Mouse (Mus musculus) forebrain, postnatal 0 days (tissue): ENCODE results near the gene Nhsl1. TPM values are rescaled to one million over a fixed set of nuclear protein-coding genes. Genes with fewer than 3 reads are reported as not detected.

Experiments used
- ATAC-seq: fragments of 200-750 bp; cut with Nextera tagmentation; 2 replicates; pipeline ENCODE4 v1.8.0; 2017; ENCODE audit warnings: mild to moderate bottlenecking, moderate library complexity
- DNase-seq: peaks from one replicate; pipeline ENCODE4 v3.0.0-alpha.2; 2015
- H3K27ac ChIP-seq: fragments of 300-500 bp; sonication (generic); 2 replicates; pipeline ENCODE4 v1.5.1; 2014; ENCODE audit warnings: low read depth, mild to moderate bottlenecking, antibody characterized with exemption, low read length, moderate library complexity, mixed read lengths
- H3K27me3 ChIP-seq: fragments of 300-500 bp; sonication (generic); 2 replicates; pipeline ENCODE4 v1.6.1; 2014; ENCODE audit warnings: mild to moderate bottlenecking, low read length, mixed read lengths; ENCODE audit not compliant: insufficient read depth
- H3K36me3 ChIP-seq: fragments of 300-500 bp; sonication (generic); 2 replicates; pipeline ENCODE4 v1.6.1; 2014; ENCODE audit warnings: mild to moderate bottlenecking, moderate library complexity; ENCODE audit not compliant: insufficient read depth
- H3K4me1 ChIP-seq: fragments of 300-500 bp; sonication (generic); 2 replicates; pipeline ENCODE4 v1.6.1; 2014; ENCODE audit warnings: antibody characterized with exemption; ENCODE audit not compliant: insufficient read depth
- H3K4me2 ChIP-seq: fragments of 300-500 bp; sonication (generic); 2 replicates; pipeline ENCODE4 v1.6.1; 2014; ENCODE audit warnings: low read depth, mild to moderate bottlenecking, moderate library complexity
- H3K4me3 ChIP-seq: fragments of 300-500 bp; sonication (generic); 2 replicates; pipeline ENCODE4 v1.5.1; 2014; ENCODE audit warnings: low read depth, low read length, mixed read lengths
- H3K9ac ChIP-seq: fragments of 300-500 bp; sonication (generic); 2 replicates; pipeline ENCODE4 v1.6.1; 2014; ENCODE audit warnings: mild to moderate bottlenecking
- H3K9me3 ChIP-seq: fragments of 300-500 bp; sonication (generic); 2 replicates; pipeline ENCODE4 v1.6.1; 2016; ENCODE audit warnings: low read length
- CTCF ChIP-seq: sonication (generic); IDR thresholded peaks from 2 replicates; pipeline ENCODE4 v1.5.1; 2016; ENCODE audit warnings: antibody characterized with exemption, control low read depth, low read depth
- WGBS: fragments of 180-500 bp; shearing (Covaris S2); extraction: QIAGEN DNeasy Blood & Tissue Kit; methylation state at CpG from one replicate; pipeline ENCODE4 v1.1.7; 2014; 5-methylcytosine and 5-hydroxymethylcytosine counted together
- polyA plus RNA-seq: library from polyadenylated mRNA; unstranded; fragments of >200 nt; fragmentation: Nextera tagmentation; extraction: Ambion mirVana; gene quantifications from 2 replicates; pipeline ENCODE4 v1.2.1, GENCODE M21; 2015
- total RNA-seq: library from RNA; depleted of rRNA; stranded (reverse); fragments of >200 nt; gene quantifications from 2 replicates; pipeline ENCODE4 v1.2.3, GENCODE M21; 2014

Gene Nhsl1
- total and polyA plus RNA-seq, 2 experiments from 2014 or later = 8.9 to 22.0 TPM

- no peaks in the 10 kb centered on the region for H3K4me1 ChIP-seq
- no peak overlapping the region for H3K9ac ChIP-seq
- H3K27ac ChIP-seq = no peak overlapping the region
- DNase-seq (peak; percentile 15), ATAC-seq (peak; percentile 44)
- no peaks in the 10 kb centered on the region for H3K9me3 ChIP-seq
- TF ChIP-seq CTCF = no peak
- no peaks in the 10 kb centered on the region for H3K27me3 ChIP-seq
- 26% methylated on average over 3 of the region's 3 CpGs for WGBS
- no peak overlapping the region for H3K4me2 ChIP-seq
- no peak overlapping the region for H3K4me3 ChIP-seq
- H3K36me3 ChIP-seq = no peaks in the 10 kb centered on the region
These were observed 56.5 kb downstream of the Nhsl1 start for GRCm38 (mm10) chr10:18375301-18375700.

GRCm38 (mm10) chr10:18384766-18385165, 66.0 kb downstream of the Nhsl1 start:
- ATAC-seq (no peak), DNase-seq (no peak)
- Histone ChIP-seq H3K4me1 (no peaks in the 10 kb centered on the region; the same call in 1 of the 2 replicates), H3K9me3 (no peaks in the 10 kb centered on the region), H3K36me3 (no peaks in the 10 kb centered on the region), H3K9ac (no peak overlapping the region), H3K4me3 (no peak overlapping the region), H3K27ac (no peak overlapping the region), H3K4me2 (no peak overlapping the region), H3K27me3 (no peaks in the 10 kb centered on the region)
- 74% methylated on average over 2 of the region's 2 CpGs for WGBS
- TF ChIP-seq CTCF = no peak

DNA sequence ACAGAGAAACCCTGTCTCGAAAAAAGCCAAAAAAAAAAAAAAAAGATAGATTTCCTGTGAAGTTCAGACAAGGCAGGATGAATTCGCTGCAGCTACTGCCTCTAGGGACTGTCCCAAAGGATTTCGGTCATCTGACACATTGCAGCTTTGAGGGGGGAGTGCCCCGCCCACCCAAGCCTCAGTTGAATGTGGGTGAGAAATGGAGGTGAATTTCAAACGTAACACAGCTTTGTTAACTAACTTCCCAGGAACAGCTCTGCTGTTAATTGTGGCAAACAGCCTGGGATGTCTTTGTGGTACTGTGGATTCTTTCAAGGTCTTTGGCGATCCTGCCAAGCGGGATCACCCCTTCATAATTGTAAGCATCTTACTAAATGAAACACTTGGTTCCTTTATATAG, 67.4 kb downstream of the Nhsl1 start:
- H3K27ac ChIP-seq = no peak overlapping the region
- no peaks in the 10 kb centered on the region; the same call in none of the 2 replicates for H3K4me1 ChIP-seq
- H3K4me2 ChIP-seq = no peak overlapping the region
- H3K9ac ChIP-seq = no peak overlapping the region
- H3K4me3 ChIP-seq = no peak overlapping the region
- no peaks in the 10 kb centered on the region for H3K9me3 ChIP-seq
- no peaks in the 10 kb centered on the region for H3K27me3 ChIP-seq
- no peak for TF ChIP-seq CTCF
- no peak for ATAC-seq
- 33% methylated on average over 7 of the region's 7 CpGs for WGBS
- no peaks in the 10 kb centered on the region for H3K36me3 ChIP-seq
- no peak for DNase-seq

DNA sequence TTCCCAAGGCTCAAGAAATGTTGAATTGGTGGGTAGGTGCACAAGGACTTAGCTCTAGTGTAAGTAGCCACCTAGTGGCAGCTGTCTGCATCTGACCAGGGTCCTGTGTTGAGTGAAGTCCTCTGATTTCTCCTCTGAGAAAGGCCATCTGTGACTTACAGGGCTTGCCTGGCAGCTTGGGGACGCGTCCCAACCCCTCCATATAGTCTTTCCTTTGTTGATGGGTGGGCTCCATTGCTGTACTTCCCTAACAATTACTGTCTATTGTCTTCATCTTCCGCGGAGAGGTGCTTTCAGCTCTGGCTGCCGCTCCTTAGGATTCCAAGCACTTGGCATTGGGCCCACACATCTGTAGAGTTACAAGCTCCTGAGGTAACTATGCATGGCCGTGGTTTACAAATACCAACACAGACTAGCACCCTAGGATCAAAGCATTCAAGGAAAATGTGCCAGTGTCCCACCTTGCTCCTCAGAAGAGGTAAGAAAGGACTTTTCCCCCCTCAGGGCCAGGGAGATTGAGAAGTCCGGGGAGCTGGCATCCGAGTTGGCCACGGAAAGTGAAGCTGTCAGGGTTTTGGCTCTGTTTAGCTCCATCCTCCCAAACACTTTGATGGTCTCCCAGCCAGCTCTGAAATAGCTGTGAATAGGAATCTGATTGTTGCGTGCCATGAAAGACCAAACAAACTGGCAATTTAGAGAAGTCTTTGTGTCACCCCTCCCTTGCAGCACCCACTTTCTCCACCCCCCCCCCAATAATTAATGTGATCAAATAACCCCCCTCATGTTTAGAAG, 70.2 kb downstream of the Nhsl1 start:
- peak; percentile 79 for DNase-seq
- H3K4me3 ChIP-seq = no peak overlapping the region
- TF ChIP-seq CTCF = peak; percentile 74
- no peak overlapping the region for H3K27ac ChIP-seq
- H3K36me3 ChIP-seq = no peaks in the 10 kb centered on the region
- ATAC-seq = peak; percentile 80
- H3K9me3 ChIP-seq = no peaks in the 10 kb centered on the region
- H3K9ac ChIP-seq = no peak overlapping the region
- WGBS = 15% methylated on average over 10 of the region's 10 CpGs
- H3K4me1 ChIP-seq = no peaks in the 10 kb centered on the region; the same call in none of the 2 replicates
- H3K27me3 ChIP-seq = no peaks in the 10 kb centered on the region
- peak overlapping the region; percentile 13 for H3K4me2 ChIP-seq

DNA sequence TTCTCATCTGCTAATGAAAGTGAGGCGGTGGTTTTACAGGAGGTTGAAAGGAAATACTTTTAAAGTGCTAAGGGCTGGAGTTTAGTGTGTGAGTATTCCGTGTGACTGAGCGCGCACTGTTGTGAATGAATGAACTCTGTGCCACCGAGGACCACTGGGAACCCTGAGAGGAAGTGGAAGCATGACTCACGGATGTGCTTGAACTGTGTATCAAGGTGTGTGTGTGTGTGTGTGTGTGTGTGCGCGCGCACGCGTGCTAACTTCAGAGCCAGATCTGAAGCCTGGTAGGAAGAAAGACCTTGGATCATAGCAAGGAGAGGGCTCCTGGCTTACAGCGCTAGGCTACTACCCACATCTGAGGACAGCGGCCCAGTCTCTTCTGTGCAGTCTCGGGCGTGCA, 71.2 kb downstream of the Nhsl1 start:
- 77% methylated on average over 15 of the region's 15 CpGs for WGBS
- Histone ChIP-seq H3K9ac (no peak overlapping the region), H3K27me3 (no peaks in the 10 kb centered on the region), H3K4me2 (no peak overlapping the region), H3K4me1 (no peaks in the 10 kb centered on the region; the same call in none of the 2 replicates), H3K27ac (no peak overlapping the region), H3K9me3 (no peaks in the 10 kb centered on the region), H3K36me3 (no peaks in the 10 kb centered on the region), H3K4me3 (no peak overlapping the region)
- no peak for TF ChIP-seq CTCF
- ATAC-seq (no peak), DNase-seq (no peak)

GRCm38 (mm10) chr10:18391608-18392007, 72.8 kb downstream of the Nhsl1 start:
- Histone ChIP-seq H3K9me3 (no peaks in the 10 kb centered on the region), H3K27me3 (no peaks in the 10 kb centered on the region), H3K4me3 (no peak overlapping the region), H3K27ac (no peak overlapping the region), H3K36me3 (no peaks in the 10 kb centered on the region), H3K4me2 (no peak overlapping the region), H3K4me1 (no peaks in the 10 kb centered on the region; the same call in none of the 2 replicates), H3K9ac (no peak overlapping the region)
- WGBS = 34% methylated on average over 5 of the region's 5 CpGs
- DNase-seq (peak; percentile 86), ATAC-seq (peak; percentile 53; the same call in 1 of the 2 replicates)
- TF ChIP-seq CTCF = peak; percentile 88

DNA sequence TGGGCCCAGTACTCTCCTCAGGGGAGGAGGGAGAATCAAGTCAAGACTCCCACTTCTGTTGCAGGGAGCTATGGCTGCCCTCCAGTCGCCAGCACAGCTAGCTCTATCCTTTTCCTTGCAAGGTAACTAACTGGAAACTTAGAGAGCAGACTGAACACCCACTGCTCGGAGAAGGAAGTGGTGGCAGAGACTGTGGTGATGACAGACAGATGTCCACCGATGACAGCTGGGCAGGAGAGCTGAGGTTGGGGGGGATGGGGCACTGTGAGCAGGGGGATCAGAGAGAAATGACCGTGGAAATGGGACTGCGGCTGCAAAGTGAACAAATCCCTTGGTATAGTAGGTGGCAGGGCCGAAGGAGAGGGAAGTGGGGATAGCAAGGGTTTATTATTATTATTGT, 73.5 kb downstream of the Nhsl1 start:
- DNase-seq (no peak), ATAC-seq (no peak)
- no peak overlapping the region for H3K27ac ChIP-seq
- H3K9ac ChIP-seq = no peak overlapping the region
- no peaks in the 10 kb centered on the region for H3K9me3 ChIP-seq
- WGBS = 91% methylated on average over 6 of the region's 6 CpGs
- no peak for TF ChIP-seq CTCF
- no peak overlapping the region for H3K4me3 ChIP-seq
- H3K36me3 ChIP-seq = no peaks in the 10 kb centered on the region
- H3K27me3 ChIP-seq = no peaks in the 10 kb centered on the region; the same call in 1 of the 2 replicates
- H3K4me1 ChIP-seq = no peaks in the 10 kb centered on the region; the same call in none of the 2 replicates
- H3K4me2 ChIP-seq = no peak overlapping the region
